Comparison of ENCODE assay signal across 9 mouse cellular contexts in genomic region chr4:53600462-53600861, GRCm38 (mm10). TPM values are rescaled to one million over a fixed set of nuclear protein-coding genes. Genes with fewer than 3 reads are reported as not detected.
DNase-seq lines count a peak whose midpoint lies in the region; ATAC-seq and TF ChIP-seq lines count a peak whose summit lies in the region.
"Had no signal": no experiment of that assay in that cellular context is flagged by ENCODE, and none has a peak within 500 bp of the region (broad histone marks: within the 10 kb centered on the region; RNA-seq: fewer than 3 reads in every experiment).

No protein-coding gene starts in this region.

- peak; percentile 39 for TF ChIP-seq CTCF in lung, adult 2 months (IDR thresholded peaks at IDR 0.05; ENCODE audit: insufficient read depth, low read length)

- H3K36me3 ChIP-seq in forebrain, embryonic 14.5 days (ENCODE audit: control insufficient read depth, insufficient read depth, low read length), result no peaks in the 10 kb centered on the region
- no peaks in the 10 kb centered on the region for H3K36me3 ChIP-seq in forebrain, embryonic 16.5 days (ENCODE audit: control insufficient read depth, insufficient read depth)
- H3K36me3 ChIP-seq: hindbrain, embryonic 15.5 days had no signal

- H3K27me3 ChIP-seq in forebrain, embryonic 14.5 days (replicated peaks; ENCODE audit: control insufficient read depth, insufficient read depth, low read length), result no peaks in the 10 kb centered on the region
- no peaks in the 10 kb centered on the region for H3K27me3 ChIP-seq in forebrain, embryonic 16.5 days (replicated peaks; ENCODE audit: control insufficient read depth, insufficient read depth, low read length)
- H3K27me3 ChIP-seq: hindbrain, embryonic 15.5 days had no signal

- TF ChIP-seq POLR2A in lung, adult 2 months (IDR thresholded peaks at IDR 0.05; ENCODE audit: borderline replicate concordance, extremely low read depth, low read depth, low read length), result no peak

- no peak overlapping the region for H3K4me2 ChIP-seq in forebrain, embryonic 14.5 days (ENCODE audit: low read length)
- H3K4me2 ChIP-seq in forebrain, embryonic 16.5 days (ENCODE audit: low read length), result no peak overlapping the region
- H3K4me2 ChIP-seq: hindbrain, embryonic 15.5 days had no signal

- peak; percentile 67 for DNase-seq in forebrain, embryonic 14.5 days (ENCODE audit: low spot score)
- DNase-seq in lung, adult 2 months, result no peak
- no peak for DNase-seq in lung, postnatal 4 days
- DNase-seq in embryo, embryonic 10.5 days (ENCODE audit: low spot score), result peak; percentile 71
- DNase-seq in retina, postnatal 7 days (ENCODE audit: low read depth, low spot score), result peak; percentile 38
- no peak for DNase-seq in thymus, postnatal 14 days

- H3K4me3 ChIP-seq in forebrain, embryonic 14.5 days (ENCODE audit: low read depth, low read length), result no peak overlapping the region
- H3K4me3 ChIP-seq in forebrain, embryonic 16.5 days (replicated peaks; ENCODE audit: low read length), result no peak overlapping the region
- no peak overlapping the region for H3K4me3 ChIP-seq in lung, adult 2 months (replicated peaks; ENCODE audit: extremely low read depth, low read depth, low read length)
- H3K4me3 ChIP-seq: hindbrain, embryonic 15.5 days had no signal

- no peaks in the 10 kb centered on the region; the same call in 1 of the 2 replicates for H3K4me1 ChIP-seq in forebrain, embryonic 14.5 days (ENCODE audit: control insufficient read depth, insufficient read depth, low read length)
- peaks cover 3% of the 10 kb centered on the region; the same call in 1 of the 2 replicates for H3K4me1 ChIP-seq in forebrain, embryonic 16.5 days (replicated peaks; ENCODE audit: control insufficient read depth, insufficient read depth, low read length)
- H3K4me1 ChIP-seq in lung, adult 2 months (ENCODE audit: control insufficient read depth, insufficient read depth, low read length), result no peaks in the 10 kb centered on the region
- H3K4me1 ChIP-seq: hindbrain, embryonic 15.5 days had no signal

- ATAC-seq in forebrain, embryonic 14.5 days, result no peak
- ATAC-seq in forebrain, embryonic 16.5 days, result no peak
- no peak for ATAC-seq in cerebellum, adult (ENCODE audit: insufficient number of reproducible peaks, low FRiP score, low TSS enrichment)

- WGBS in forebrain, embryonic 14.5 days, result 36% methylated on average over 6 of the region's 6 CpGs
- WGBS in forebrain, embryonic 16.5 days, result 39% methylated on average over 6 of the region's 6 CpGs
- 55% methylated on average over 6 of the region's 6 CpGs for WGBS in lung, adult 2 months

- H3K9me3 ChIP-seq in forebrain, embryonic 14.5 days (replicated peaks; ENCODE audit: control insufficient read depth, low read length), result no peaks in the 10 kb centered on the region
- H3K9me3 ChIP-seq in forebrain, embryonic 16.5 days (ENCODE audit: control insufficient read depth, low read length), result no peaks in the 10 kb centered on the region
- H3K9me3 ChIP-seq: hindbrain, embryonic 15.5 days had no signal

- H3K27ac ChIP-seq in forebrain, embryonic 14.5 days (ENCODE audit: low read depth, low read length), result no peak overlapping the region
- no peak overlapping the region for H3K27ac ChIP-seq in forebrain, embryonic 16.5 days (ENCODE audit: low read length)
- H3K27ac ChIP-seq: hindbrain, embryonic 15.5 days had no signal

- H3K9ac ChIP-seq in forebrain, embryonic 14.5 days (ENCODE audit: low read length), result no peak overlapping the region
- no peak overlapping the region for H3K9ac ChIP-seq in forebrain, embryonic 16.5 days (replicated peaks; ENCODE audit: low read depth, low read length)
- H3K9ac ChIP-seq: hindbrain, embryonic 15.5 days had no signal

RNA-seq across cellular contexts. Expression of gene Fsd1l, which starts 30.8 kb away (rescaled TPM):
- polyA plus RNA-seq in forebrain, embryonic 14.5 days (2014; fragmentation: Nextera tagmentation; extraction: Ambion mirVana), result 24.0 and 36.6 TPM in 2 replicates
- polyA plus RNA-seq in forebrain, embryonic 16.5 days (2015; fragmentation: Nextera tagmentation; extraction: Ambion mirVana), result 43.8 and 51.8 TPM in 2 replicates
- polyA plus RNA-seq in lung, adult 2 months (2012; rRNA removed), result 0.75 and 1.6 TPM in 2 replicates

Comparison
In these comparisons a context has a peak if more than half of its experiments do, and no peak if none do; other contexts are left out.
1. DNase-seq: peak in forebrain, embryonic 14.5 days (single experiment), embryo, embryonic 10.5 days (single experiment) and retina, postnatal 7 days (single experiment); none in lung, adult 2 months (single experiment), lung, postnatal 4 days (0 of 2) and thymus, postnatal 14 days (single experiment).